Mouse (Mus musculus): Measurements from ENCODE around the gene Ints1. TPM values are rescaled to one million over a fixed set of nuclear protein-coding genes. Genes with fewer than 3 reads are reported as not detected.

The Ints1 gene
- polyA plus RNA-seq, 1 experiment from 2014 or later: 37.7 TPM

GRCm38 (mm10) chr5:139738592-139739315 is 36.7 kb downstream of the Ints1 start:
- H3K36me3 ChIP-seq (replicated peaks): no peaks in the 10 kb centered on the region
- H3K9me3 ChIP-seq: no peaks in the 10 kb centered on the region
- H3K4me2 ChIP-seq: no peak overlapping the region
- H3K27ac ChIP-seq: no peak overlapping the region
- H3K4me3 ChIP-seq (replicated peaks): no peak overlapping the region
- ATAC-seq (ENCODE audit: low FRiP score): no peak
- peaks cover 29% of the 10 kb centered on the region for H3K27me3 ChIP-seq
- H3K4me1 ChIP-seq: peaks cover 25% of the 10 kb centered on the region
- no peak overlapping the region for H3K9ac ChIP-seq
- 73% methylated on average over 7 of the region's 7 CpGs for WGBS

GRCm38 (mm10) chr5:139737841-139738591 is 37.5 kb downstream of the Ints1 start:
- peaks cover 25% of the 10 kb centered on the region for H3K4me1 ChIP-seq
- no peak overlapping the region for H3K9ac ChIP-seq
- H3K27ac ChIP-seq: no peak overlapping the region
- no peak overlapping the region for H3K4me3 ChIP-seq (replicated peaks)
- H3K27me3 ChIP-seq: peaks cover 29% of the 10 kb centered on the region
- no peak for ATAC-seq (ENCODE audit: low FRiP score)
- no peaks in the 10 kb centered on the region for H3K36me3 ChIP-seq (replicated peaks)
- WGBS: 86% methylated on average over 14 of the region's 14 CpGs
- no peaks in the 10 kb centered on the region for H3K9me3 ChIP-seq
- H3K4me2 ChIP-seq: no peak overlapping the region

GRCm38 (mm10) chr5:139736504-139736940 is 39.0 kb downstream of the Ints1 start:
- peak overlapping the region; percentile 89 for H3K4me2 ChIP-seq
- H3K27me3 ChIP-seq: peaks cover 29% of the 10 kb centered on the region
- 15% methylated on average over 10 of the region's 10 CpGs for WGBS
- peaks cover 25% of the 10 kb centered on the region for H3K4me1 ChIP-seq
- H3K27ac ChIP-seq: peak overlapping the region; percentile 33; the same call in 1 of the 2 replicates
- no peaks in the 10 kb centered on the region for H3K36me3 ChIP-seq (replicated peaks)
- no peaks in the 10 kb centered on the region for H3K9me3 ChIP-seq
- ATAC-seq (ENCODE audit: low FRiP score): peak; percentile 49
- no peak overlapping the region for H3K9ac ChIP-seq
- peak overlapping the region; percentile 49; the same call in 1 of the 2 replicates for H3K4me3 ChIP-seq (replicated peaks)

- Histone ChIP-seq H3K27me3 (peaks cover 29% of the 10 kb centered on the region), H3K36me3 (replicated peaks) (no peaks in the 10 kb centered on the region), H3K9me3 (no peaks in the 10 kb centered on the region), H3K4me2 (peak within 1 kb of the TSS; percentile 89), H3K27ac (peak within 1 kb of the TSS; percentile 33; the same call in 1 of the 2 replicates), H3K4me1 (peaks cover 31% of the 10 kb centered on the region), H3K4me3 (replicated peaks) (peak within 1 kb of the TSS; percentile 49), H3K9ac (peak within 1 kb of the TSS; percentile 60)
- WGBS: 6% methylated on average over 50 of the region's 50 CpGs
- ATAC-seq (ENCODE audit: low FRiP score): peak; percentile 97
These were observed 39.6 kb downstream of the Ints1 start, which contains the start of gene Micall2 for GRCm38 (mm10) chr5:139735677-139736503. TSS of gene Micall2 (minus strand) at chr5:139736336.

- Histone ChIP-seq H3K4me2 (peak overlapping the region; percentile 89; the same call in 1 of the 2 replicates), H3K36me3 (replicated peaks) (no peaks in the 10 kb centered on the region), H3K4me3 (replicated peaks) (no peak overlapping the region), H3K9ac (no peak overlapping the region), H3K9me3 (no peaks in the 10 kb centered on the region), H3K27me3 (peaks cover 29% of the 10 kb centered on the region), H3K4me1 (peaks cover 38% of the 10 kb centered on the region), H3K27ac (no peak overlapping the region)
- 86% methylated on average over 7 of the region's 7 CpGs for WGBS
- ATAC-seq (ENCODE audit: low FRiP score): no peak
These were observed 40.7 kb downstream of the Ints1 start for GRCm38 (mm10) chr5:139734746-139735145.

- H3K4me2 ChIP-seq: peak overlapping the region; percentile 1; the same call in 1 of the 2 replicates
- H3K4me3 ChIP-seq (replicated peaks): no peak overlapping the region
- H3K9me3 ChIP-seq: no peaks in the 10 kb centered on the region
- 87% methylated on average over 3 of the region's 3 CpGs for WGBS
- H3K27ac ChIP-seq: no peak overlapping the region
- peaks cover 38% of the 10 kb centered on the region for H3K4me1 ChIP-seq
- ATAC-seq (ENCODE audit: low FRiP score): no peak
- H3K36me3 ChIP-seq (replicated peaks): no peaks in the 10 kb centered on the region
- H3K9ac ChIP-seq: no peak overlapping the region
- H3K27me3 ChIP-seq: peaks cover 29% of the 10 kb centered on the region
These were observed 41.5 kb downstream of the Ints1 start for GRCm38 (mm10) chr5:139734016-139734415.

- no peak overlapping the region for H3K27ac ChIP-seq
- H3K9ac ChIP-seq: peak overlapping the region; percentile 7; the same call in 1 of the 2 replicates
- no peaks in the 10 kb centered on the region for H3K36me3 ChIP-seq (replicated peaks)
- peaks cover 20% of the 10 kb centered on the region for H3K27me3 ChIP-seq
- H3K4me3 ChIP-seq (replicated peaks): no peak overlapping the region
- no peak overlapping the region for H3K4me2 ChIP-seq
- no peak for ATAC-seq (ENCODE audit: low FRiP score)
- H3K4me1 ChIP-seq: peaks cover 38% of the 10 kb centered on the region
- WGBS: 81% methylated on average over 11 of the region's 11 CpGs
- no peaks in the 10 kb centered on the region for H3K9me3 ChIP-seq
These were observed 42.8 kb downstream of the Ints1 start for GRCm38 (mm10) chr5:139732634-139733107.

GRCm38 (mm10) chr5:139730712-139731486 is 44.6 kb downstream of the Ints1 start:
- Histone ChIP-seq H3K27ac (peak overlapping the region; percentile 31; the same call in 1 of the 2 replicates), H3K4me3 (replicated peaks) (no peak overlapping the region), H3K9ac (no peak overlapping the region), H3K27me3 (peaks cover 16% of the 10 kb centered on the region), H3K4me2 (no peak overlapping the region), H3K4me1 (peaks cover 29% of the 10 kb centered on the region), H3K36me3 (replicated peaks) (no peaks in the 10 kb centered on the region), H3K9me3 (no peaks in the 10 kb centered on the region)
- ATAC-seq (ENCODE audit: low FRiP score): no peak
- 60% methylated on average over 8 of the region's 8 CpGs for WGBS

GRCm38 (mm10) chr5:139727261-139727660 is 48.2 kb downstream of the Ints1 start:
- Histone ChIP-seq H3K4me1 (peaks cover 20% of the 10 kb centered on the region), H3K27me3 (no peaks in the 10 kb centered on the region), H3K9ac (no peak overlapping the region), H3K4me3 (replicated peaks) (no peak overlapping the region), H3K4me2 (no peak overlapping the region), H3K9me3 (no peaks in the 10 kb centered on the region), H3K36me3 (replicated peaks) (no peaks in the 10 kb centered on the region), H3K27ac (no peak overlapping the region)
- no peak for ATAC-seq (ENCODE audit: low FRiP score)
- 90% methylated on average over 11 of the region's 11 CpGs for WGBS

GRCm38 (mm10) chr5:139726186-139726585 is 49.3 kb downstream of the Ints1 start:
- no peaks in the 10 kb centered on the region; the same call in 1 of the 2 replicates for H3K36me3 ChIP-seq (replicated peaks)
- no peak overlapping the region for H3K9ac ChIP-seq
- no peak overlapping the region for H3K4me3 ChIP-seq (replicated peaks)
- no peak overlapping the region for H3K4me2 ChIP-seq
- no peaks in the 10 kb centered on the region for H3K9me3 ChIP-seq
- ATAC-seq (ENCODE audit: low FRiP score): no peak
- WGBS: 95% methylated on average over 3 of the region's 3 CpGs
- H3K27me3 ChIP-seq: no peaks in the 10 kb centered on the region
- H3K27ac ChIP-seq: no peak overlapping the region
- peaks cover 17% of the 10 kb centered on the region for H3K4me1 ChIP-seq
